In the genomic region with DNA sequence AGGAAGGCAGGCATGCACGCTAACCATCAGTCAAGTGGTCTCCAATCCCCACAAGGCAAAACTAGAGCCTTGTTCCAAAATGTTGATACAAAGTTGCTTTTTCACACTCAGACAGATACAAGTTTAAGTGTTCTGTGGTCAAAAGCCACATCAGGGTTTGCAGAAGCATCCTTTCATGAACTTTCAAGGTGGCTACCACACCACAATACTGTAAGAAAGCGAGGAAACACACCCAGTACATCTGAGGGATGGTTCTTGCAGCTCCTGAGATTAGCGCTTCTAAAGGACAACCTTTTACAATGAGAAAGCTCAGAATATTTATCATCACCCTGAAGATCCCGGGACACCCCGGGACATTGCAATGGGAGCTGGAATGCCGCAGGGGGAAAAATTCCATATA, we compare ENCODE assay signal across 8 mouse cellular contexts. TPM values are rescaled to one million over a fixed set of nuclear protein-coding genes. Genes with fewer than 3 reads are reported as not detected.
DNase-seq lines count a peak whose midpoint lies in the region; ATAC-seq and TF ChIP-seq lines count a peak whose summit lies in the region.

No protein-coding gene starts in this region.

- H3K9ac ChIP-seq in hindbrain, embryonic 15.5 days: peak overlapping the region; percentile 95
- H3K9ac ChIP-seq in midbrain, postnatal 0 days (replicated peaks; ENCODE audit: low read length, poor library complexity, severe bottlenecking): peak overlapping the region; percentile 85

- H3K27ac ChIP-seq in kidney, adult 2 months (ENCODE audit: insufficient read depth, low read depth, low read length): no peak overlapping the region; the same call in none of the 2 replicates
- H3K27ac ChIP-seq in hindbrain, embryonic 15.5 days (replicated peaks): no peak overlapping the region
- H3K27ac ChIP-seq in midbrain, postnatal 0 days (ENCODE audit: low read depth, low read length): no peak overlapping the region

- no peak for ATAC-seq in hindbrain, embryonic 15.5 days (ENCODE audit: low FRiP score, low read depth)
- ATAC-seq in midbrain, postnatal 0 days (ENCODE audit: low FRiP score): no peak

- DNase-seq in kidney, adult 2 months: no peak
- no peak for DNase-seq in kidney, postnatal 10 days
- DNase-seq in ZHBTc4 (ENCODE audit: low read depth, low spot score): peak; percentile 25
- no peak for DNase-seq in midbrain, postnatal 0 days (ENCODE audit: low spot score)
- DNase-seq in urinary bladder, postnatal 4 days (ENCODE audit: low spot score in 2 of 2): no peak
- no peak for DNase-seq in cerebellum, postnatal 4 days (ENCODE audit: low spot score in 2 of 2)
- no peak for DNase-seq in layer of hippocampus, adult 11-12 months (ENCODE audit: low spot score)

- no peak for TF ChIP-seq CTCF in kidney, adult 2 months (conservative IDR thresholded peaks at IDR 0.05; ENCODE audit: insufficient read depth, insufficient read length, low read depth, low read length)
- no peak for TF ChIP-seq CTCF in midbrain, postnatal 0 days (IDR thresholded peaks at IDR 0.05)

- no peak for TF ChIP-seq POLR2A in kidney, adult 2 months (IDR thresholded peaks at IDR 0.05; ENCODE audit: low read depth, low read length)

- peak overlapping the region; percentile 60 for H3K4me2 ChIP-seq in hindbrain, embryonic 15.5 days
- peak overlapping the region; percentile 66 for H3K4me2 ChIP-seq in midbrain, postnatal 0 days (ENCODE audit: low read depth, low read length, poor library complexity, severe bottlenecking)

- WGBS in kidney, adult 2 months: 45% methylated on average over 6 of the region's 6 CpGs
- 36% methylated on average over 6 of the region's 6 CpGs for WGBS in hindbrain, embryonic 15.5 days
- 30% methylated on average over 6 of the region's 6 CpGs for WGBS in midbrain, postnatal 0 days

- H3K27me3 ChIP-seq in kidney, adult 2 months (replicated peaks; ENCODE audit: control insufficient read depth, insufficient read depth, low read length): no peaks in the 10 kb centered on the region
- H3K27me3 ChIP-seq in hindbrain, embryonic 15.5 days: no peaks in the 10 kb centered on the region
- no peaks in the 10 kb centered on the region for H3K27me3 ChIP-seq in midbrain, postnatal 0 days (ENCODE audit: insufficient read depth, low read length)

- H3K9me3 ChIP-seq in hindbrain, embryonic 15.5 days: no peaks in the 10 kb centered on the region
- no peaks in the 10 kb centered on the region for H3K9me3 ChIP-seq in midbrain, postnatal 0 days (ENCODE audit: low read length)

- H3K4me3 ChIP-seq in kidney, adult 2 months (ENCODE audit: insufficient read depth, low read depth, low read length): peak overlapping the region; percentile 10; the same call in 1 of the 2 replicates
- H3K4me3 ChIP-seq in hindbrain, embryonic 15.5 days: peak overlapping the region; percentile 87
- peak overlapping the region; percentile 91 for H3K4me3 ChIP-seq in midbrain, postnatal 0 days (ENCODE audit: low read depth, low read length)

- peaks cover 8% of the 10 kb centered on the region; the same call in 1 of the 2 replicates for H3K4me1 ChIP-seq in kidney, adult 2 months (ENCODE audit: control insufficient read depth, insufficient read depth, low read length)
- peaks cover 41% of the 10 kb centered on the region for H3K4me1 ChIP-seq in hindbrain, embryonic 15.5 days (replicated peaks)
- H3K4me1 ChIP-seq in midbrain, postnatal 0 days (ENCODE audit: insufficient read depth, low read length): no peaks in the 10 kb centered on the region

- H3K36me3 ChIP-seq in kidney, adult 2 months (ENCODE audit: control insufficient read depth, insufficient read depth, low read length): no peaks in the 10 kb centered on the region
- H3K36me3 ChIP-seq in hindbrain, embryonic 15.5 days: no peaks in the 10 kb centered on the region
- no peaks in the 10 kb centered on the region for H3K36me3 ChIP-seq in midbrain, postnatal 0 days (ENCODE audit: insufficient read depth, low read length)

RNA-seq across cellular contexts. Expression of gene Ncoa5, which starts 1.4 kb away (rescaled TPM):
- 31.3 and 34.4 TPM in 2 replicates for polyA plus RNA-seq in kidney, adult 2 months (2012; rRNA removed)
- polyA plus RNA-seq in hindbrain, embryonic 15.5 days (2015; fragmentation: Nextera tagmentation; extraction: Ambion mirVana): 95.1 and 99.3 TPM in 2 replicates
- 74.5 and 79.2 TPM in 2 replicates for total RNA-seq in midbrain, postnatal 0 days (2014; rRNA removed)
- 54.3 and 65.5 TPM in 2 replicates for polyA plus RNA-seq in midbrain, postnatal 0 days (2015; fragmentation: Nextera tagmentation; extraction: Ambion mirVana)

RNA-seq across cellular contexts. Expression of gene Cd40, which starts 22.1 kb away (rescaled TPM):
- polyA plus RNA-seq in kidney, adult 2 months (2012; rRNA removed): 6.1 and 11.2 TPM in 2 replicates
- 5.6 and 6.9 TPM in 2 replicates for polyA plus RNA-seq in hindbrain, embryonic 15.5 days (2015; fragmentation: Nextera tagmentation; extraction: Ambion mirVana)
- 5.2 and 5.9 TPM in 2 replicates for total RNA-seq in midbrain, postnatal 0 days (2014; rRNA removed)
- polyA plus RNA-seq in midbrain, postnatal 0 days (2015; fragmentation: Nextera tagmentation; extraction: Ambion mirVana): 4.4 and 6.4 TPM in 2 replicates

RNA-seq across cellular contexts. Expression of gene 1700025C18Rik, which starts 57.2 kb away (rescaled TPM):
- polyA plus RNA-seq in kidney, adult 2 months (2012; rRNA removed): not detected in 2 replicates
- polyA plus RNA-seq in hindbrain, embryonic 15.5 days (2015; fragmentation: Nextera tagmentation; extraction: Ambion mirVana): not detected in 2 replicates
- total RNA-seq in midbrain, postnatal 0 days (2014; rRNA removed): not detected in 2 replicates
- polyA plus RNA-seq in midbrain, postnatal 0 days (2015; fragmentation: Nextera tagmentation; extraction: Ambion mirVana): not detected in 2 replicates

Comparison
In these comparisons a context has a peak if more than half of its experiments do, and no peak if none do; other contexts are left out.
1. H3K4me3 ChIP-seq: peak in every context shown above with its lines; median percentile 91 in midbrain, postnatal 0 days; 87 in hindbrain, embryonic 15.5 days; 10 in kidney, adult 2 months.